Mouse (Mus musculus): ENCODE measurements around the gene Psmb10. TPM values are rescaled to one million over a fixed set of nuclear protein-coding genes. Genes with fewer than 3 reads are reported as not detected.
A peak's percentile ranks its signal among the peaks of the same experiment; 100 is the strongest.

Psmb10 gene
- 176 and 220 TPM in 2 replicates for total RNA-seq (2014; fragmentation: Nextera tagmentation)
- 71.7 and 92.7 TPM in 2 replicates for total RNA-seq (2017)

DNA sequence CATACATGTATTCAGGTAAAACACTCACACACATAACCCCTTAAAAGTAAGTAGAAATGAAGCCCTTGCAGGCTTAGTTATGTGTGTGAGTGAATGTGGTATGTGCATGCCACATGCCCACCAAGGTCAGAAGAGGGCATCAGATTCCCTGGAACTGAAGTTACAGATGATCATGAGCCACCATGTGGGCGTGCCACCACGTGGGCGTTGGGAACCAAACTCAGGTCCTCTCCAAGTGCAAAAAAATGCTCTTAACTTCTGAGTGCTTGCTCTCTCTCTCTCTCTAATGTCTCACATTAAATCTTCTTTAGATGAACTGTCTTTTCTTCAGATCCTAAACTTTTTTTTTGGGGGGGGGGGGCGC is at the start of gene Psmb10:
Psmb10 (minus strand) TSS at position 139 of the 364 bp plus-strand sequence.
- ATAC-seq (replicated peaks; ENCODE audit: poor library complexity, severe bottlenecking), result peak; percentile 31

DNA sequence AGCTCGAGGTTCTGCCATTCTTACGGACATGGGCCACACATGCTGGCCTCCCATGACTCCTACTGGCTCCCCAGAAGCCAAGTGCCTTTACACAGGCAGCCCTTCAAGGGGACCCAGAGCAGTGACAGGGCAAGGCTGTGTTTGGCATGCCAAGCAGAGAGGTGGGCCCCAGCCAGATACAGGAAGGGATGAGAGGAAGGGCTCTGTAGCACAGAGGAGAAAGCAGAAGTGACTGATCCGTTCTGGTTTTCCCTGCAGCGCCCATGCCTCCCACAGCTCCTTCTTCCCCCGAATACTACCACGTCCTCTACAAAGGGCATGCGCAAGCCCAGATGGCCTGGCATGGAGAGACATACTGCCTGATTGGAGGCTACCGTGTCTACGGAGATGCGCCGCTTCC is 45.2 kb upstream of the Psmb10 start:
- ATAC-seq (replicated peaks; ENCODE audit: poor library complexity, severe bottlenecking), result peak; percentile 97

DNA sequence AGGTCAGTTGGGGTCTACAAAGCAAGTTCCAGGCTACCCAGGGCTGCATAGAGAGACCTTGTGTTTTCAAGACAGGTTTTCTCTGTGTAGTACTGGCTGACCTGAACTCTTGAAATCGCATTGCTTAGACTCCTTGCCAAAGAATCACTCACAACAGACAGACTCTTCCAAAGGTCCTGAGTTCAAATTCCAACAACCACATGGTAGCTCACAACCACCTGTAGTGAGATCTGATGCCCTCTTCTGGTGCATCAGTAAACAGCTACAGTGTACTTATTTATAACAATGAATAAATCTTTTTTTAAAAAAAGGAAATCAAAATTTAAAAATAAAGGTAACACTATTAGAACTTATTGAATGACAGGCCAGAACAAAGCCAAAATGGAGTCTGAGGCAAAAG is 42.9 kb upstream of the Psmb10 start:
- ATAC-seq (replicated peaks; ENCODE audit: poor library complexity, severe bottlenecking), result no peak

DNA sequence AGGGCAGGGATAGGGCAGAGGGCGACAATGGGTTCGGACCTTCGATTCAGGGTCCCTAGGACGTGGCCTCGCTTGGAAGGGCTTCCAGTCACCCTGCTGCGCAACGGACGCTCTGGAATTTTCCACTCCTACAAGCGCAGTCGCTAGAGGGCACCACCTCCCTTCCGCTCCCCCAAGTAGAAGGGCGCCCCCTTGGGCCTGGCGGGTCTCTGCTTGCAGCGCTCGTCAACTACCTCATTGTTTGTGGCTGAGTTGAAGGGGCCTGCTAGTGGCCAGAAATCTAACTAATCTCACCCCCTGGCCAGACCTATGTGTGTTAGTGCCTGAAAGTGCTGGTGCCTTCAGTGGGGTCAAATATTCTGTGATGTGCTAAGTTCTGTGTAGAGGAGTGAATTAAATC is 41.1 kb upstream of the Psmb10 start, which contains the start of gene Dpep3:
Dpep3 (minus strand) TSS at position 105 of the 400 bp plus-strand sequence.
- ATAC-seq (replicated peaks; ENCODE audit: poor library complexity, severe bottlenecking), result no peak

DNA sequence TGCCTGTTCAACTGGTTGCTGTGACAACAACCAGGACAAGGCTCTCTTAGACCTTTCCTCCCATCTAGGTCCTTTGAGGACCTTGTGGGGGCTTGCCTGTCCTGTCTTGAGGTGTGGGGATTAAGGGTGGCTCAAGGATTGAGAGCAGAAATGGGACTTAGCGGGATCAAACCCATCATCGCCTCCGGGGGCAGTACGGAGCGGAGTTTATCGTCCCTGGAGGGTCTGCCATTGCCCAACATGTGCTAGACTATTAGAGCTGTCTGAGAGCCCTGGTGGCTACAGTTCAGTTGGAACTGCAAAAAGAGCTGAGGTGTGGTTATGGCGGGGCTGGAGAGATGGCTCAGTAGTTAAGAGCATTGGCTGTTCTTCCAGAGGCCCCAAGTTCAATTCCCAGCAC is 37.1 kb upstream of the Psmb10 start:
- ATAC-seq (replicated peaks; ENCODE audit: poor library complexity, severe bottlenecking), result peak; percentile 76

DNA sequence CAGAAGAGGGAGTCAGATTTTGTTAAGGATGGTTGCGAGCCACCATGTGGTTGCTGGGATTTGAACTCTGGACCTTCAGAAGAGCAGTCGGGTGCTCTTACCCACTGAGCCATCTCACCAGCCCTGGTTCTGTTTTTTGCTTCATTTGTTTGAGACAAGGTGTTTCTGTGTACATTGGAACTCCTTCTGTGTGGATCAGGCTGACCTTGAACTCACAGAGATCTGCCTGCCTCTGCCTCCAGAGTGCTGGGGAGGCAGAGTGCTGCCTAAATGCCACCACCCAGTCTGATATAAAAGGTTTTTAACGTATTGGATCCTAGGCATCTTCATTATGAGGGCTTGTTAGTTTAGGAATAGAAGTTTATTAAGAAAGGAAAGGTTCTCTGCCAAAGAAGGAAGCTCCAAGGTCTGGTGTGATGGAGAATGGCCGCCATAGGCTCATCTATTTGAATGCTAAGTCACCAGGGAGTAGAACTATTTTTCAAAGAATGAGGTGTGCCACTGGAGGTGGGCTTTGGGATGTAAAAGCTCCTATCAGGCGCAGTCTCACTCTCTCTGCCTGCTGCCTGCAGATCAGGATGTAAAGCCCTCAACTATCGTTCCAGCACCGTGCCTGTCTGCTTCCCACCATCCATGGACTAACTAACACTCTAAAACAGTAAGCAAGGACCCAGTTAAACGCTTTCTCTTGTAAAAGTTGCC is 32.9 kb upstream of the Psmb10 start:
- no peak for ATAC-seq (replicated peaks; ENCODE audit: poor library complexity, severe bottlenecking)

DNA sequence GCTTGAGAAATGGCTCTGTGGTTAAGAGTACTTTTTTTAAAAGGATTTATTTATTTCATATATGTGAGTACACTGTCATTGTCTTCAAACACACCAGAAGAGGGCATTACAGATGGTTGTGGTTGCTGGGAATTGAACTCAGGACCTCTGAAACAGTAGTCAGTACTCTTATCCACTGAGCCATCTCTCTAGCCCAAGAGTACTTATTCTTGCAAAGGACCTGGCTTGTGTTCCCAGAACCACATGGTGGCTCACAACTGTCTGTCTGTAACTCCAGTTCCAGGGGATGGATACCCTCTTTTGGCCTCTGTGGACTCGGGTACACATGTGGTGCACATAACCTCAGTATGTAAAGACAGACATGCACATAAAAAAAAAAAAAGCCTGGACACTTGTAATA is 31.1 kb upstream of the Psmb10 start:
- no peak for ATAC-seq (replicated peaks; ENCODE audit: poor library complexity, severe bottlenecking)

DNA sequence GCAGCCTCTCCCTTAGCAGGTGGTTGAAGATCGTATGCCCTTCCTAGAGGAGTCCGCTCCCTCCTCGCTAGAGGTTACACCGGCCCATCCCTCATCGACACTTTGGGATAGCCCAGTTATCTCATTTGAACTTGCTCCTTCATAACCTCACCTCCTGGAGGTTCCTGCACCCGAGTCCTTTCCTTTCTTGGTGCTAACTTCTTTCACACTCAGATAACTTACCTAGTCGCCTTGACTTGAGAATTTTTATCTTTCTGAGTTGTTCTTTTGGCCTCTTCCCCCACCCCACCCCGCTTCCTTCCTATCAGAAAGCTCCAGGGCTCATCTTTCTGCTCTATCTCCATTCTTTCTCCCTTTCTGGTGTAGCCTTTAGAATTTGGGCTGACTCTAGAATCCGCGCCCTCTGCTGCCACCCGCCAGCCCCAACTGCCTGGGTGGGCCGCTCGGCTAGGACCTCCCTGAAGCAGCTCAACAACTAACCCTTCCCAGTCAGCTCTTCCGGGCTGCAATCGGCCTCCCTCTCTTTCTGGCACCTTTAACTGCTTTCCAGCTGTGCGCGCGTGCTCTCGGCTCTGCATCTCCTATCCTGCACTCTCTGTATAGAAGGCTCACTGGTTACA is 28.6 kb upstream of the Psmb10 start:
- peak; percentile 11 for ATAC-seq (replicated peaks; ENCODE audit: poor library complexity, severe bottlenecking)

DNA sequence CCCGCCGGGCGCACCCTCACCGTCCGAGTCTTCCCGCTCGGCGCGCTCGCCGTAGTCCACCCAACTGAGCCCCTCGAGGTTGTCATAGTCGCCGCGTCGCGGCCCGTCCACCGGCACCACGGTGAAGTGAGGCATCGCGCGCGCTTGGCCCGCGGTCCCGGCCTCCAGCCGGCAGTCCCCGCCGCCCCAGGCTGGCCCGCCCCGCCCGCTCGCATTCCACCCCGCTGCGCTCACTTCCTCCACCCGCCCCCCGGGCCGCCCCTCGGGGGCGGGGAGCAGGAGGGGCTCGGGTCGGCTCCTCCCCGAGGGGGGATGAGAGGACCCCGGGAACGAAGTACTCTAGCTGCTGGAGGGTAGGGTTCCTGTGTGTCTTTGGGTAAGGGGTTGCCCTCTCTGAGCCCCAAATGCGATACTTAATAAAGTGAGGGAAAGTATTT is 27.7 kb upstream of the Psmb10 start, which contains the start of gene Slc12a4:
Slc12a4 (minus strand) TSS at position 193 of the 437 bp plus-strand sequence.
- ATAC-seq (replicated peaks; ENCODE audit: poor library complexity, severe bottlenecking), result peak; percentile 76

DNA sequence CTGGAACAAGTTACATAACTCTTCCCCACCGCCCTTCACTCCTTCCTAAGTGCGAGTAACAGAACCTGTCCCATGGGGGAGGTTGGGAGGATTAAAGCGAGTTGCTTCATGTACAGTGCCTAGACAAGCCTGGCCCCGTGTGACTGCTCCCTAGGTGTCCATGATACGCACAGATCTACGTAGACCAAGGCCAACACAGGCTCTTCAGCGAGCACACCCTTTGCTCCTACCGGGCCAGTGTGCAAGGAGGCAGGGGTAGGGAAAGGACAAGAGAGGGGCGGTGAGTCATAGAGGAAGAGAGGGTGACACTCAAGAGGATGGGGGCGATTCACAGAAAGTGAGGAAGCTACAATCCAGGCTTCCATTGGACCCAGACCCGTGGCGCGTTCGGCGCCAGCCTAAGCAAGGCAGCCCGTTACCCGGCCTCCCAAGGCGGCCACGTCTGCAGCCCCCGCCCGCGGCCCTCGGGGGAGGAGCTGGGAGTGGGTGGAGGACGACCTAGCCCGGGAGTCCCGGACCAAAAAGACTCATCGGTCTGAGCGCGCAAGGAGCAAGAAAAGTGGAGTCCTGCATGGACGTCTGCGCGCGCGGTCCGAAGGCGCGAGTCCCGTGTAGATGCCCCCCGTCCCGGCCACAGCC is 27.1 kb upstream of the Psmb10 start:
- ATAC-seq (replicated peaks; ENCODE audit: poor library complexity, severe bottlenecking), result peak; percentile 75

DNA sequence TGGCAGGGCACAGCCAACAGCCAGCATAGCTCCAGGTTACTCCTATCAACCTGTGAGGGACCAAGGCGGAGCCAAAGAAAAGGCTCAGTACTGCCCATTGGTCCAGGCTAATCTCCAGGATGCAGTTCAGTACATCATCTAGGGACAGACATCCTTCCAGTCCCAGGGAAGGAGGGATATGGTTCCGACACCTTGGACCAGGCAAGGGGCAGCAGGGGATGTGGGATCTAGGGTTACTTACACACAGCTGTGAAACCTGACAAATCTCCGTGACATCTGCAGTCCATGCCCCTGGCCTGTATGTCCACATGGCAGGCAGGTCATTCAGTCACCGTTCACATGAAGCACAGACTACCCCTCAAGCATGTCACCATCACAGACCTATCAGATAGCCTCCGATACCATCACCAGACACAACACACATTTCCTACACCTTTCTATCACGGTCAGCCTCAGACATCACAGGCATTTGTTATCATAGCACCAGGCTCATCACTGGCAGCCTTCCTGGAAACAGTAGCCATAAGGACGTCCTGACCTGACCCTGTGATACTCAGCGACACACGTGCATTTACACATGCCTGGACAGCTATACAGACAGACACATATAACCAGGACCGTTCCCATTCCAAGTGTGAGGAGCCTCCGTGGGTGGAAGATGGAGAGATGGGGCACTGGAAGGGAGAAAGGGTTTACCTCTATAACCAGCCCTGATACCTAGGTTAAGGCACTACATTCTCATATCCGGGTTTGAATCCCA is 26.4 kb upstream of the Psmb10 start:
- ATAC-seq (replicated peaks; ENCODE audit: poor library complexity, severe bottlenecking), result no peak

DNA sequence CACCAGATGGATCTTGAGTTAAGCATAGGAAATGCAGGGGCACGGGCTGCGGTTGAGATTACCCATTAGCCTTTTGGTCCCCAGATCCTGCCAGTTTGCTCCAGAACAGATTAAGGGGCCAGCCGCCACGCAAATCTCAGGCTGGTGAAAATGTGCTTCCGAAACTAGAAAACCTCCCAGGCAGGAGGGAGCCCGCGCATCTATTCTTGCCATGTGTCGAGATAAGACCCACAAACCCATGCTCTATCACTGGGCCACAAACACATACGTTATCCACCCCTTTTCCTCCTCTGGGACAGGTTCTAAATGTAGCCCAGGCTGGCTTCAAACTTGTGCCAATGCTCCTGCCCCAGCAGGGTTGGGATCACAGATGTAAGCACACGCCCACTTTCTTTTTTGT is 23.3 kb upstream of the Psmb10 start:
- no peak for ATAC-seq (replicated peaks; ENCODE audit: poor library complexity, severe bottlenecking)

DNA sequence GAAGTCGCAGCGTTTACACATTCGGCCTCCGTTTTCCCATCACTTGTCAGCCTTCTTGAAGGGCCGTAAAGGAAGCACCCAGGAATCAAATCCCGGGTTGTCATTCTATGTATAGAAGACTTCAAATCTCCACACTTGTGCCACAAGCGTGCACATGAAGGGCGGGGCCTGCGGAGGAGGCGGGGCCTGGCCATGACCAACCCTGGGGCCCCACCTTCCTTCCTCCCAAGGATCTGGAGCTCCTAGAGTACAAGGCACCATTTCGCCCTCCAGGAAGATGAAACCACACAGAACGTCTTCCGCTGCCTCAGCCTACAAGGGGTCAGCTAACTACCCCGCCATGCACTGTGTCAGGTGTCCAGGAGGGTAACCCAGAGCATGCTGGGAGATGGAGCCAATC is 22.9 kb upstream of the Psmb10 start:
- no peak for ATAC-seq (replicated peaks; ENCODE audit: poor library complexity, severe bottlenecking)

DNA sequence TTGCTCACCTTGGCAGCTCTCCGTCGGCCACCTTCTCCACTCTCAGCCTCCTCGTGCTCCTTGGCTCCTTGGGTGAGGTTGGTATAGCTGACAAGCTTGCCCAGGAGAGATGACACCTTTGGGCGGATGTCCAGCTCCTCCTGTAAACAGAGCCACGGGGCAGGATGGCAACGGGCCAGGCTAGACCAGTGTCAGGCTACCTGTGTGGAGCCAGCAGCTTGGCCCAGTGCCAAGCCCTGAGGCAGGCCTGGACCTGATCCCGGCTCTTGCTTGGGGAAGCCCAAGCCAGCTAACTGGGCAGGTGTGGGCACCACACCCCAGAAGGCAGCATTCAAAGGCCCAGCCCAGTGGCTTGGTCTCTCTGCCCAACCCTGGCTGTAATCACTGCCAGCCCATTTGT is 21.1 kb upstream of the Psmb10 start:
- ATAC-seq (replicated peaks; ENCODE audit: poor library complexity, severe bottlenecking), result no peak

DNA sequence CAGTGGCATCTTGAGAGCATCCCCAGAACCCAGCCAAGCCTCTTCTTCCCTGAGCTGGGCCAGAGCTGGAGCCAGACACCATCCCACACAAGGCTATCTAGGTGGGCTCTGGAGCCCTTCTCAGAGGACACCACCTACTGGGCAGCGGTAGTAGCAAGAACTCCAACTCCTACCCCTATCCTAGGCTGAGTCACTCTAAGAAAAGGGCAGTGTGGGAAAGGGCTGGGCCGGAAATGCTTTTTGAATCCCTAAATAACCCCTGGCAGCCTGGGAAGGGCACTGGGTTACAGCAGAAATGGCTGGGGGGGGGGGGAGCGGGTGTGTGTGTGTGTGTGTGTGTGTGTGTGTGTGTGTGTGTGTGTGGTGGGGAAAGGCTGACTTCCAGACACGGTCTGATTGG is 19.6 kb upstream of the Psmb10 start:
- ATAC-seq (replicated peaks; ENCODE audit: poor library complexity, severe bottlenecking), result no peak

DNA sequence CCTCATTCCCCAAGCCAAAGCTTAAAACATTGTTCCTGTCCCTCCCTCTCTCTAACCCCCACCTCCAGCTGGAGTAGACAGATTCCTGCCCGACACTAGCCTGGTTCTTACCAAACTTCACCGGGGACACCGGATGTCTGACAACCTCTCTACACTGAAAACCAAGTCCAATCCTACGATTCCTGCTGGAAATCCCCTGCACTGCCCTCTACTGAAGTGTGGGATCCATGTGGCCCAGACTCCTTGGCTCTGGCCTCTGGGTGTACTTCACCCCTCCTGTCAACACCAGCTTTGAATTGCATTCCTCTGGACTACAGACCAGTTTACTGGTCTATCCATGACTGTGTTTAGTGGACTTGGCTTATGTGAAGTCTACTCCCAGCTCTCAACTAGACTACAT is 18.3 kb upstream of the Psmb10 start:
- no peak for ATAC-seq (replicated peaks; ENCODE audit: poor library complexity, severe bottlenecking)

DNA sequence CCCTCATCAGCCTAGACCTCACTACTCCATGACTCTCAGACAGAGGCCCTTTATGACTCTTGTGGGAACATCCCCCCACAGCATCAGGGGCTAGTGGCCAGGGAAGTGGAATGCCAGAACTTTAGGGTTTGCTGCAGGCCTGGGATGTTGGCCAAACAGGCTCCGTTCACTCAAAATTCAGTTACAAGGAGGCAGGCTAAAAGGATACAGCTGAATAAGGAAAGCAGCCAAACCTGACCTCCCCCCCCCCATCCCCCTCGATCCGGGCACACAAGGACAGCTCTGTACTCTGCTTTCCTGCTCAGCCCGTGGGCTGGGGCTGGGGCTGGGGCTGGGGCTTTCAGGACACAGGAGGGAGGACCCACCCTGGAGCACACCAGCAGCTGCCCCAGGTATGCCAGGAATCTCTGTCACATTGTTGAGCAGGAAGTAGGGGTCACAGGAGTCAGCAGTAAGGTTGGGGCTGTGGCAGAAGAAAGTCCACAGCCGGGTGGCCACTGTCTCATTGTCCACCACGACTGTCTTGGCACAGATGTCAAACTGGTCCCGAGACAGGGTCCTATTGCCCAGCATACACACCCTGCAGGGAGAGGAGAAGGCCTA is 12.9 kb upstream of the Psmb10 start:
- ATAC-seq (replicated peaks; ENCODE audit: poor library complexity, severe bottlenecking), result no peak

DNA sequence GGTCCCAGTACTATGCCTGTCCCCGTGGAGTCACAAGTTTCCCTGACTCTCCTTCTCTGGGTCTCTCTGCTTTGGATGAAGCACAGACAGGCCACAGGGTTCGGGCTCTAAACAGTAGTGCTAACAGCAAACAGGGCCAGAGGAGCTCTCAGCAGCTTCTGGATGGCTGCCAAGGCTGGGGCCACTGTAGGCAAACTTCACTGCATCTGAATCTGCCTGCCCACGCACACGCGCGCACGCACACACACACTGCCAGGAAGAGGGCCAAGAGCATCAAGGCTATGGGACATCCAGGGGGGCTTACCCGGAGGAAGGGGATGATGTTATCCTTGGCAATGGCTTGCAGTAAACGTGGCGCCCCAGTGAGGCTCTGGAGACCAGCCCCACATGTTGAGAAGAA is 11.1 kb upstream of the Psmb10 start:
- ATAC-seq (replicated peaks; ENCODE audit: poor library complexity, severe bottlenecking), result no peak

DNA sequence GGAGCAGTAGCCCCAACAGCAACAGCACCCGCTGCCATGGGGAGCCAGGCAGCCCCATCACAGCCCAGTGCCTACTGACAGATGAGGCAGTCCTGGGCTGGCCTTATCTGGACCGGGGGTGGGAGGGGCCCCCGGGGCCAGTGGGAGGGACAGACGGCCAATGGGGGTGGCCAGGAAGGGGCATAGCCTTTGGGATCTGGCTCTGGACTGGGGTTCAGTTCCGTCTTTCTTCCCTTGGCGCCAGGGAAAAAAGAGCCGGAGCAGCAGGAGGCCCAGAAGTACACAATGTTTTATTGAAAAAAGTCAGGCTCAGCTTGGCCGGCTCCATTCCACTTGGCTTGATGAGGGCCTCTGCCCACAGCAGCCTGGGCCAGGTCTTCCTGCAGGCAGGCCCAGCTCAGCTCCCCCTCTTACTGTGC is 5.1 kb upstream of the Psmb10 start, which contains the start of gene Lcat:
Lcat (minus strand) TSS at position 62 of the 419 bp plus-strand sequence.
- no peak for ATAC-seq (replicated peaks; ENCODE audit: poor library complexity, severe bottlenecking)

DNA sequence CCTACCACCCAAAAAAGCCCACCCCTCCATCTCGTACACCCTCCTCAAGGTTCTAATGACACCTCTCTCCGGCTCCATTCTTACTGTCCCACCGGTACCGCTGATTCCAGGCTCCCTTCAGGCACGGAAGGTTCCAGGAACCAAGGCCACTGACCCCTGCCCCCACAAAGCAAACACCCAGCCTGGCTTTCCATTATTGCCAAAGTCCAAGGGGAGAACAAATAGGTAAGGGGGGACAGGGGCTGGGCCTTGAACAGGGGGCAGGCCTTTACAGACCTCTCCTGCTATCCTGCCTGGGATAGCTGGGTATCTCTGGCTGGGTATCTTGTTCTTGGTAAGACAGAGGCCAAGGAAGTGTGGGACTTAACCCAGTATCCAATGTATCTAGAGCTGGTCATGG is 4.3 kb upstream of the Psmb10 start:
- no peak for ATAC-seq (replicated peaks; ENCODE audit: poor library complexity, severe bottlenecking)
